Mouse (Mus musculus) ES-Bruce4 (cell line): Measurements from ENCODE around the gene Abhd6.

Experiments
- EP300 ChIP-seq: IDR thresholded peaks from 2 replicates; pipeline ENCODE4 v1.6.1; 2011; ENCODE audit warnings: low read depth, low read length; ENCODE audit not compliant: insufficient read depth
- POLR2A ChIP-seq: IDR thresholded peaks from one replicate; pipeline ENCODE4 v1.8.1; 2011; ENCODE audit warnings: low read length; ENCODE audit not compliant: insufficient read depth

- TF ChIP-seq POLR2A, result no peak
- TF ChIP-seq EP300, result peak; percentile 50; the same call in 1 of the 2 replicates
These were observed 38.4 kb downstream of the Abhd6 start for GRCm38 (mm10) chr14:8040911-8041678.
